Mouse (Mus musculus) MEL (cell line): ENCODE results near the gene Elk4. TPM values are rescaled to one million over a fixed set of nuclear protein-coding genes. Genes with fewer than 3 reads are reported as not detected.

Source experiments
- DNase-seq: peaks from one replicate; pipeline ENCODE4 v3.0.0; 2011; ENCODE audit warnings: low read depth, low spot score
- H3K27ac ChIP-seq: 2 replicates; pipeline ENCODE4 v1.5.1; 2012; ENCODE audit warnings: low read depth, mild to moderate bottlenecking, control low read depth, low read length, moderate library complexity; ENCODE audit not compliant: control insufficient read depth
- H3K27me3 ChIP-seq, 2 experiments: fragments of 150-350 bp in 1 of 2; sonication (generic) in 1 of 2; 2 replicates each; pipeline ENCODE4 v1.6.1; 2012; ENCODE audit warnings: low read length in 2 of 2, mild to moderate bottlenecking in 2 of 2, improper control_type of control experiment in 1 of 2, moderate library complexity in 1 of 2; ENCODE audit not compliant: insufficient read depth in 2 of 2, control insufficient read depth in 1 of 2
- H3K36me3 ChIP-seq, 2 experiments: 2 replicates each; pipeline ENCODE4 v1.6.1; 2012 to 2014; ENCODE audit warnings: low read length in 2 of 2, improper control_type of control experiment in 1 of 2, inconsistent platforms in 1 of 2, mild to moderate bottlenecking in 1 of 2; ENCODE audit not compliant: insufficient read depth in 2 of 2, control insufficient read depth in 1 of 2
- H3K4me1 ChIP-seq, 2 experiments: fragments of 150-350 bp in 1 of 2; sonication (generic) in 1 of 2; 2 replicates each; pipeline ENCODE4 v1.6.1; 2012; ENCODE audit warnings: low read length in 2 of 2, improper control_type of control experiment in 1 of 2, mild to moderate bottlenecking in 1 of 2; ENCODE audit not compliant: insufficient read depth in 2 of 2, control insufficient read depth in 1 of 2
- H3K4me3 ChIP-seq, 2 experiments: fragments of 150-350 bp in 1 of 2; sonication (generic) in 1 of 2; 2 replicates each; pipeline ENCODE4 v1.5.1; 2012; ENCODE audit warnings: low read depth in 2 of 2, low read length in 2 of 2, mild to moderate bottlenecking in 2 of 2, moderate library complexity in 2 of 2, control low read depth in 1 of 2, improper control_type of control experiment in 1 of 2; ENCODE audit not compliant: control insufficient read depth in 1 of 2, insufficient read depth in 1 of 2
- H3K79me2 ChIP-seq: 2 replicates; pipeline ENCODE4 v1.6.1; 2012; ENCODE audit warnings: mild to moderate bottlenecking, low read length, moderate library complexity; ENCODE audit not compliant: control insufficient read depth, poor library complexity, insufficient read depth
- H3K9ac ChIP-seq: 2 replicates; pipeline ENCODE4 v1.6.1; 2012; ENCODE audit warnings: low read depth, mild to moderate bottlenecking, control low read depth, low read length, moderate library complexity; ENCODE audit not compliant: control insufficient read depth, poor library complexity, severe bottlenecking
- H3K9me3 ChIP-seq: fragments of 150-350 bp; sonication (generic); replicated peaks from 2 replicates; pipeline ENCODE4 v1.6.1; 2012; ENCODE audit warnings: mild to moderate bottlenecking, low read length, improper control_type of control experiment, moderate library complexity; ENCODE audit not compliant: insufficient read depth
- CHD1 ChIP-seq: IDR thresholded peaks from 2 replicates; pipeline ENCODE4 v1.6.1; 2012; ENCODE audit warnings: low read depth, mild to moderate bottlenecking, inconsistent platforms, low read length, improper control_type of control experiment
- CHD2 ChIP-seq: IDR thresholded peaks from 2 replicates; pipeline ENCODE4 v1.6.1; 2011; ENCODE audit warnings: low read length, improper control_type of control experiment
- E2F4 ChIP-seq: IDR thresholded peaks from 2 replicates; pipeline ENCODE4 v1.6.1; 2011; ENCODE audit warnings: low read depth, low read length, improper control_type of control experiment, borderline replicate concordance
- ETS1 ChIP-seq: IDR thresholded peaks from 2 replicates; pipeline ENCODE4 v1.6.1; 2012; ENCODE audit warnings: low read depth, mild to moderate bottlenecking, inconsistent platforms, low read length, improper control_type of control experiment, moderate library complexity
- GABPA ChIP-seq: IDR thresholded peaks from 2 replicates; pipeline ENCODE4 v1.6.1; 2012; ENCODE audit warnings: low read depth, mild to moderate bottlenecking, inconsistent platforms, low read length, improper control_type of control experiment, moderate library complexity
- GATA1 ChIP-seq: IDR thresholded peaks from 2 replicates; pipeline ENCODE4 v1.6.1; 2011; ENCODE audit warnings: low read depth, low read length, improper control_type of control experiment
- HCFC1 ChIP-seq: IDR thresholded peaks from 2 replicates; pipeline ENCODE4 v1.6.1; 2012; ENCODE audit warnings: low read depth, mild to moderate bottlenecking, inconsistent platforms, low read length, improper control_type of control experiment, moderate library complexity
- KAT2A ChIP-seq: conservative IDR thresholded peaks from 2 replicates; pipeline ENCODE4 v1.6.1; 2012; ENCODE audit warnings: low read depth, low read length, improper control_type of control experiment, inconsistent platforms
- MAFK ChIP-seq: IDR thresholded peaks from 2 replicates; pipeline ENCODE4 v1.6.1; 2011; ENCODE audit warnings: low read depth, mild to moderate bottlenecking, low read length, improper control_type of control experiment, borderline replicate concordance
- MAX ChIP-seq: IDR thresholded peaks from 2 replicates; pipeline ENCODE4 v1.6.1; 2011; ENCODE audit warnings: low read length, improper control_type of control experiment
- MEF2A ChIP-seq: IDR thresholded peaks from 2 replicates; pipeline ENCODE4 v1.6.1; 2014; ENCODE audit warnings: low read depth, mild to moderate bottlenecking, inconsistent platforms, low read length, improper control_type of control experiment; ENCODE audit not compliant: poor library complexity, insufficient replicate concordance, severe bottlenecking; ENCODE audit errors: extremely low read depth
- MXI1 ChIP-seq: IDR thresholded peaks from 2 replicates; pipeline ENCODE4 v1.6.1; 2011; ENCODE audit warnings: mild to moderate bottlenecking, low read depth, low read length, improper control_type of control experiment
- MYB ChIP-seq: IDR thresholded peaks from 2 replicates; pipeline ENCODE4 v1.6.1; 2011; ENCODE audit warnings: mild to moderate bottlenecking, low read depth, low read length, improper control_type of control experiment
- NELFE ChIP-seq: IDR thresholded peaks from 2 replicates; pipeline ENCODE4 v1.6.1; 2011; ENCODE audit warnings: low read depth, low read length, improper control_type of control experiment
- POLR2AphosphoS2 ChIP-seq: IDR thresholded peaks from 2 replicates; pipeline ENCODE4 v1.6.1; 2011; ENCODE audit warnings: low read length, improper control_type of control experiment
- RAD21 ChIP-seq: IDR thresholded peaks from 2 replicates; pipeline ENCODE4 v1.6.1; 2011; ENCODE audit warnings: mild to moderate bottlenecking, low read depth, low read length, improper control_type of control experiment
- SIN3A ChIP-seq: IDR thresholded peaks from 2 replicates; pipeline ENCODE4 v1.6.1; 2012; ENCODE audit warnings: low read length, improper control_type of control experiment, inconsistent platforms
- SMC3 ChIP-seq: IDR thresholded peaks from 2 replicates; pipeline ENCODE4 v1.6.1; 2011; ENCODE audit warnings: low read depth, low read length, improper control_type of control experiment
- TAL1 ChIP-seq: IDR thresholded peaks from 2 replicates; pipeline ENCODE4 v1.6.1; 2012; ENCODE audit warnings: mild to moderate bottlenecking, inconsistent platforms, low read length, moderate library complexity, mixed read lengths
- TBP ChIP-seq: IDR thresholded peaks from 2 replicates; pipeline ENCODE4 v1.8.0; 2011; ENCODE audit warnings: low read depth, low read length, improper control_type of control experiment
- TCF12 ChIP-seq: IDR thresholded peaks from 2 replicates; pipeline ENCODE4 v1.6.1; 2014; ENCODE audit warnings: low read depth, mild to moderate bottlenecking, inconsistent platforms, low read length, improper control_type of control experiment, moderate library complexity
- USF1 ChIP-seq: IDR thresholded peaks from 2 replicates; pipeline ENCODE4 v1.6.1; 2014; ENCODE audit warnings: low read depth, mild to moderate bottlenecking, inconsistent platforms, low read length, improper control_type of control experiment, moderate library complexity
- USF2 ChIP-seq, 2 experiments: IDR thresholded peaks; 2 replicates each; pipeline ENCODE4 v1.6.1; 2011 to 2012; ENCODE audit warnings: improper control_type of control experiment in 2 of 2, low read length in 2 of 2, borderline replicate concordance in 1 of 2, inconsistent platforms in 1 of 2, low read depth in 1 of 2, mild to moderate bottlenecking in 1 of 2; ENCODE audit not compliant: insufficient read depth in 1 of 2
- ZKSCAN1 ChIP-seq: IDR thresholded peaks from 2 replicates; pipeline ENCODE4 v1.6.1; 2012; ENCODE audit warnings: low read depth, mild to moderate bottlenecking, inconsistent platforms, low read length, improper control_type of control experiment, moderate library complexity
- ZMIZ1 ChIP-seq: IDR thresholded peaks from 2 replicates; pipeline ENCODE4 v1.6.1; 2012; ENCODE audit warnings: low read depth, mild to moderate bottlenecking, inconsistent platforms, low read length, improper control_type of control experiment, moderate library complexity
- ZNF384 ChIP-seq: IDR thresholded peaks from 2 replicates; pipeline ENCODE4 v1.6.1; 2012; ENCODE audit warnings: low read depth, mild to moderate bottlenecking, inconsistent platforms, low read length, improper control_type of control experiment
- polyA plus RNA-seq, 2 experiments: library from polyadenylated mRNA; stranded (reverse) in 1 of 2; unstranded in 1 of 2; fragments of >175 nt in 1 of 2; fragments of >200 nt in 1 of 2; gene quantifications; 2 replicates each; pipeline versions ENCODE4 v1.2.1 to v1.2.4; 2012; ENCODE audit warnings: low replicate concordance in 2 of 2, low read depth in 1 of 2; ENCODE audit not compliant: insufficient read length in 2 of 2, insufficient read depth in 1 of 2, missing spikeins in 1 of 2
- total RNA-seq: library from RNA; depleted of rRNA; stranded (reverse); fragments of 300-350 nt; gene quantifications from 2 replicates; pipeline ENCODE4 v1.2.3, GENCODE M21; 2012

The Elk4 gene
- total and polyA plus RNA-seq, 3 experiments: 19.4 to 191 (median 20.3) TPM

DNA sequence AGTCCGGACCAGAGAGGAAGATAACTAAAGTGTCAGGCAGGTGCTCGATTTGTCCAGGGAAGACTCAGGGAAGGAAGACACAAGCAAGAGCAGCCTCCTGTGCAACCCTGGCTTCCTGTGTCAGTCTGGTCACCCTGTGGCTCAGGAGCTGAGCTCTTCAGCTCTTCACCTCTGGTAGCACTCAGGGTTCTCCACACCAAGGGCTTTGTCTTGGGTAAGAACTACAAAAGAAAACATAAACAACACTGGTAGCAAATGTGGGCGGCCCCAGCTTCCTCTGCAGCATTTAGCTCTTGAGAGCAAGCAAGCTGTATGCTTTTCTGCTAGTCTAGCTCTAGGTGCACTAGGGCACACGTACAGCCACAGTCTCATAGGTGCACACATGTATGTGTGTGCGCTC lies 31.3 kb downstream of the Elk4 start:
- no peaks in the 10 kb centered on the region for H3K79me2 ChIP-seq
- H3K36me3 ChIP-seq: no peaks in the 10 kb centered on the region
- no peak overlapping the region for H3K4me3 ChIP-seq
- DNase-seq: no peak
- H3K4me1 ChIP-seq: no peaks in the 10 kb centered on the region
- H3K9ac ChIP-seq: no peak overlapping the region
- no peak for TF ChIP-seq CHD1
- TF ChIP-seq MXI1: no peak
- no peak for TF ChIP-seq TCF12
- TF ChIP-seq CHD2: no peak
- TF ChIP-seq ZMIZ1: no peak
- TF ChIP-seq KAT2A: no peak
- TF ChIP-seq POLR2AphosphoS2: no peak
- TF ChIP-seq USF1: no peak
- no peak for TF ChIP-seq SMC3
- no peak for TF ChIP-seq USF2 (IDR thresholded peaks at IDR 0.05; ENCODE audit: borderline replicate concordance in 1 of 2, insufficient read depth in 1 of 2, low read depth in 1 of 2, low read length in 2 of 2)
- TF ChIP-seq ZKSCAN1: no peak
- no peak for TF ChIP-seq NELFE
- TF ChIP-seq MYB: no peak
- TF ChIP-seq MEF2A: no peak
- TF ChIP-seq HCFC1: no peak
- TF ChIP-seq MAX: no peak
- no peak for TF ChIP-seq ETS1
- TF ChIP-seq GATA1: no peak
- TF ChIP-seq, all 39 proteins: peak for 0
- H3K9me3 ChIP-seq: no peaks in the 10 kb centered on the region
- H3K27ac ChIP-seq: no peak overlapping the region
- H3K27me3 ChIP-seq: no peaks in the 10 kb centered on the region

DNA sequence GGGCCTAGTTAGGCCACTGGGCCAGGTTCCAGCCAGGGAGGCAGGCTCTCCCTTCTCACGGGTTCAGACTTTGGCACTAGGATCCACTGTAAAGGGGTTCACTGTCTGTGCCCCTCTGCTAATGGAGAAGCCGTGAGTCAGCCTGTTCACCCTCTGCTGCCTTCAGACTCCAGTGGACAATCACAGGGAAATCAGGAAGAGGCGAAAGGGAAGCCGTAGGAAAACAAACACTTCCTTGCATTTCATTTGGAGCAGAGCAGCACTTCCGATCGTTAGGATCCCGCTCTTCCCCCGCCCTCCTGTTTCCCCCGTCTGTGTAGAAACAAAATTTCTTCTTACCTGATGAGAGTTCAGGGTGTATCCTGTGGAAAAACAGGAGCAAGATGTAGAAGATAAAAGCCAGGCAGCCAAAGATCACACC lies 32.8 kb downstream of the Elk4 start:
- Histone ChIP-seq H3K27ac (no peak overlapping the region), H3K36me3 (no peaks in the 10 kb centered on the region), H3K9me3 (no peaks in the 10 kb centered on the region), H3K79me2 (no peaks in the 10 kb centered on the region), H3K4me1 (no peaks in the 10 kb centered on the region), H3K27me3 (no peaks in the 10 kb centered on the region), H3K9ac (no peak overlapping the region), H3K4me3 (no peak overlapping the region)
- TF ChIP-seq TAL1: no peak
- TF ChIP-seq USF1: no peak
- TF ChIP-seq RAD21: no peak
- no peak for TF ChIP-seq ZKSCAN1
- TF ChIP-seq POLR2AphosphoS2: no peak
- no peak for TF ChIP-seq TBP
- no peak for TF ChIP-seq CHD1
- no peak for TF ChIP-seq GATA1
- no peak for TF ChIP-seq E2F4
- TF ChIP-seq GABPA: no peak
- TF ChIP-seq CHD2: no peak
- no peak for TF ChIP-seq SIN3A
- no peak for TF ChIP-seq MAFK
- TF ChIP-seq ZNF384: no peak
- TF ChIP-seq HCFC1: no peak
- no peak for DNase-seq
